Mouse (Mus musculus) NIH3T3 (cell line): Measurements from ENCODE around the gene E130218I03Rik.
"Not testable (repeated sequence)": the region's sequence is repeated elsewhere in the genome, so short reads cannot be mapped to it uniquely, and the experiment has no call there.

ENCODE experiments used
- DNase-seq: peaks from one replicate; pipeline ENCODE4 v3.0.0-alpha.2; 2012; ENCODE audit warnings: low read depth

Gene E130218I03Rik

GRCm38 (mm10) chr4:134252131-134252910 lies 8.9 kb downstream of the E130218I03Rik start:
- no peak for DNase-seq

DNA sequence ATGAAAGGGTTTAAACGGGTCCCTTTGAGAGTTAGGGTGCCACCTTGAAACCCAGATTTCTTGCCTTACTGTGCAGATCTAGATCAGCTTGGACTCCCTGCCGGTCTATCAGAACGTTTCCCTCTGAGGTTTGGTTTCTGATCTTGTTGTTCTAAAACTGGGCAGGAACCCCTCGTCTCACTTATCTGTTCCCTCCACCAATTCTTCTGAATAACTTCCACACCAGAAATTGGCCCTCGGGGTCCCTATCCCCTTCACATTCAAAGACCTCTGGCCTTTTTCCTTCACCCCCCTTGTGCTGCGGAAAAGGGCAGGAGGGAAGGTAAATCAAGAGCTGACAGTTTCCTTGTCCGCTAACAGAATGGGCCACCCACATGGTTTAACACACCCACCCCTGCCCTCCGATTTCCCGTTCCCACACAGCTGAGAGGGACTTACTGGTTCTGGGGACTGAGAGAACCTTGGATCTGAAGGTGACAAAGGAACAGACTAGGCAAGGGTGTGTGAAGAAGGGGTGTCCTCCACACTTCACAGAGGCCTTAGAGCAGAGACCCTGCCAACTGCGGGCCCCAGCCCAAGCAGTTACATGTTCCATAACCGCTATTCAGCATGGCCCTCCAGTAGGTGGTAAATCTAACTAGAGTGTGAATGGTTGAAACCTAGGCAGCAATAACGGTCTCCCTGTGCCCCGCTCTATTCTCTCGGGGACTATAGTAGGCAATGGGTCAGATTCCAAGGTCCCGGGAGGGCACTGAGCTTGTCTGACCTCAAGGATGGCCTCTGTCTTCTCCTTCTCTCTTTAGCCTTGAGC lies 9.7 kb downstream of the E130218I03Rik start:
- DNase-seq = no peak

- DNase-seq = no peak
These were observed 10.4 kb downstream of the E130218I03Rik start, which contains the start of gene Grrp1 for GRCm38 (mm10) chr4:134253722-134254324. TSS of gene Grrp1 (minus strand) at chr4:134254106.

DNA sequence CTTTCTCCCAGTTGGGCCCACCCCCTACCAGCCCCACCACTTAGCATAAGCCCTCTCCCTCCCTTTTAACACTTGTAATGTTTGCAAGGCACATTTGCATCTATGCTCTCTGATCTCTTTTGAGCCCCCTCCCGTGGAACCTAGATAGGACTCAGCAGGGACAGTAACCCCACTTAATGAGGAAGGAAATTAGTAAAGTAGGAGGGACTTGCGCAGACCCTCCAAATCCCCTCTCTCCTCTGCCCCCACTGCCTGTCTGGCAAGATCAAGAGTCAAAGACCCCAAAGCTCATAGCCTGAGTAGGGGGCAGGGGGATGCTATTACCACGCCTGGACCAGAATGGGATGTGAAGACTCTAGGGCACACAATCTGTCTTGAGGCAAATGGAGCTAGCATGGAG lies 11.4 kb downstream of the E130218I03Rik start:
- no peak for DNase-seq

DNA sequence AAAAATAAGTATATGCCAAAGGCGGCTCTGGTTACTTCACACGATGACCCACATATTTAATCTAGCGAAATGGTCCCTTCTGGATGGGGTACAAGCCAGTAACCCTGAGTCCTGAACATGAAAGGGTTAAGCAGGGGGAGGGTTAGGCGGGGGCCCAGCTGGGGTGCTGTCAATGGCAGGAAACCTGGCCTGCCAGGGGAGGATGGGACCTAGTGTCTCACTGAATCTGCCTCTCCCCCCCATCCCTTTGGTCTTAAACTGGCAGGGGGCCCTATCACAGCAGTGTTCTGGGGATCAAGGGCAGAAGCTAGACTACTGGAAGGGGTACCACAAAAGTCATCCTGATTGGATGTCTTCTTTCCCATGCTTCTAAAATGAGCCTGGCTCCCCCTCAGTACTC lies 12.4 kb downstream of the E130218I03Rik start:
- no peak for DNase-seq

DNA sequence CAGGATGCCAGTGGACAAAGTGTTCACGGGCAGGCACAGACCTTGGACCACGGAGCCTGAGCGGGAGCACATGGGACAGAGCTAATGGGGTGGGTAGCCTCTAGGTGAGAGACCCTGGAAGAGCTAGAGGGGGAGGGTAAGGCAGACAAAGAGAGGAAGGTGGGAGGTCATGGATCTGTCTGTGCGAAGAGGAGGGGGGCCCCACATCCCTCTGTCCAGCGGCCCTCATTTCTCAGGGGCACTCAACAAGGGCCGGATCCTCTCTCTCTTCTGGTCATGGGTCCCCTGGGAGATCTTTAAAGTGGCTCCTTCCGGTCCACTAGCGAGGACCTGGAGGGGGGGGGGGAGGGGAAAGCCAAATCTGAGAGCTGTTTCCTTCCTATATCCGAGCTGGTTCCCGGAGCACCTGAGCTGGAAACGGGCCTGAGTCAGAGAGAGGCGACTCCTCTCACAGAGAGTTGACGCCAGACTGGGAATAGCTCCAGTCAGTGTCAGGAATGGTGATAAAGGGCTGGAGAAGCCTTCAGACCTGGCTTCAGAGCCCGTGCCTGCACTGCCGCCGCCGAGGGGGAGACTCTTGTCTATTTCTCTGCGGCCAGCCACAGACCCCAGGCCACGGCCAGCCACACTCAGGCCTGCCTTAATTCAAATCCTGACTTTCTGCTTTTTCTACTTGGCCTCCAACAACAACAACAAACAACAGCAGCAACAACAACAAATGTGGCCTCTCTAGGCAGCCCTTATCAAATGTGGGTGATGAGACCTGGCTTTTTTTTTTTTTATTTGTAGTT lies 13.1 kb downstream of the E130218I03Rik start:
- DNase-seq = no peak

- no peak for DNase-seq
These were observed 13.9 kb downstream of the E130218I03Rik start for GRCm38 (mm10) chr4:134257198-134258009.

- DNase-seq = no peak
These were observed 14.9 kb downstream of the E130218I03Rik start for GRCm38 (mm10) chr4:134258354-134258753.

GRCm38 (mm10) chr4:134263191-134263590 lies 19.7 kb downstream of the E130218I03Rik start:
- DNase-seq = no peak

DNA sequence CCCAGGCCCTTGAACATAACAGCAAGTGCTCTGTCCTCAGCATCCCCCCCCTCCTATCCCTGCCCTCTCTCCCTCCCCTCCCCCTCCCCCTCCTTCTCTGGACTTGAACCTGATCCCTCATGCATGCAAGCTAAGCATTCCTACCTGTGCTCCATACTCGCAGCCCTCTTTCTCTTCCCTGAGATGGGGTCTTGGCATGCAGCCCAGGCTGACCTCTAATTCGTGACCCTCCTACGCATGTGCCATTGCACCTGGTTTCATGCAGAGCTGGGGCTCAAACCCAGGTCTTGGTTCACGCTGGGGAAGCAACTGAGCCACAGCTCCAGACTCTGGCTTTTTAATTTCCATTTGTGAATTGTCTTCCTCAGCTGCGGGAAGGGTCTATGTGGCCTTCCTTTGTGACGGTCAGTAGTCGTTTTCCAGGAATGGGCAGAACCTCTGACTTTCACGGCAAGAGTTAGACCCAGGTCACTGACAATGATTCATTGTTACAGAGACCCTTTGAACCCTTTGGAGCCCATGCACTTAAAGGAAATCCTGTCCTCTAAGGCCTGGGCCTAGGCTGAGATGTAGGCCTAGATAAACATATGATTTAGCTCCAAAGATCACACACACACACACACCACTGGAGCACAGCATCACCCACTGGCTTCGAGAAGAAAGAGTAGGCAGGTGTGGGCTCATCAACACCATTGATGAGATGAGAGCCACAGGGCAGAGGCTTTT lies 22.6 kb downstream of the E130218I03Rik start:
- no peak for DNase-seq

DNA sequence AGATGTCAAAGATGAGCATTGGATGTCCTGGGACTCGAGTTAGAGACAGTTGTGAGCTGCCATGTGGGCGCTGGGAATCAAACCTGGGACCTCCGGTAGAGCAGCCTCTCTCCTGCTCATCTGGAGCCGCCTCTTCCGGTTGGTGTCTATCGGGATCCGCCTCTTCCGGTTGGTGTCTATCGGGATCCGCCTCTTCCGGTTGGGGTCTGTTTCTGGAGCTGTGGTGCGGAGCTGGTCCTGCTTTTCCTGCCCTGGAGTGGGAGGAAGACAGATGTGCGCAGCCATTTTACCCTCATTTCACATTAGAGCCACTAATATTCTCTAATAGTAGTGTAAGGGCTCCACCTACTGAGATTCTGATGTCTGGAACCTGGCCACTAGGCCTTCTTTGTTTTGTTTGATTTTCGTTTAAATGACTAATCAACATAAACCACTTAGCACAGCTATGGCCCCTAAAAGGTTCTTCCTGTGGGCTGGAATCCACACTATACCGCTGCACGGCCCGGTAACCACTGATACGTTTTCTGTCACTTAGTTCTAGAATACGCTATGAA lies 24.7 kb downstream of the E130218I03Rik start:
- no peak for DNase-seq

DNA sequence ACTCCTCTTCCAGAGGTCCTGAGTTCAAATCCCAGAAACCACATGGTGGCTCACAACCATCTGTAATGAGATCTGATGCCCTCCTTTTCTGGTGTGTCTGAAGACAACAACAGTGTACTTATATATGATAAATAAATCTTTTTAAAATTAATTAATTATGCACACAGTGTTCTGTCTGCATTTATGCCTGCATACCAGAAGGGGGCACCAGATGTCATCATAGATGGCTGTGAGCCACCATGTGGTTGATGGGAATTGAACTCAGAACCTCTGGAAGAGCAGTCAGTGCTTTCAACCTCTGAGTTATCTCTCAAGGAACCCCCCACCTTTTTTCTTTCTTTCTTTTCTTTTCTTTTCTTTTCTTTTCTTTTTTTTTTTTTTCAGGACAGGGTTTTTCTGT lies 26.2 kb downstream of the E130218I03Rik start:
- not testable (repeated sequence) for DNase-seq

- DNase-seq = no peak
These were observed 28.5 kb downstream of the E130218I03Rik start for GRCm38 (mm10) chr4:134271979-134272378.

- no peak for DNase-seq
These were observed 29.4 kb downstream of the E130218I03Rik start for GRCm38 (mm10) chr4:134272731-134273416.

GRCm38 (mm10) chr4:134273417-134274345 lies 30.2 kb downstream of the E130218I03Rik start:
- DNase-seq = no peak

DNA sequence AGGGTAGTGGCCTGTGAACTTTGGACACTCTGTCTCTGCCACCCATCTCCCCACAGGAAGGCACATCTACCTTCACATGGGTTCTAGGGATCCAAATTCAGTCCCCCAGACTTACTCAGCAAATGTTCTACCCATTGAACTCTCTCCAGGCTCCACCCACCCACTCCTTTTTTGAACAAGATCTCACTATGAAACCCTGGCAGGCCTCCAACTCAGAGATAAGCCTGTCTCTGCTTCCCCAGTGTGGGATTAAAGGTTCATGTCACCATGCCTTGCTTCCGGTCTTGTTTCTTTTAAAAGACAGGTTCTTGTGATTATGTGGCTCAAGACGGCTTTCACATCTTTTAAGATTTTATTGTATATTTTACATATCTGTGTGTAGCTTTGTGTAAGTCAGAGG lies 41.5 kb downstream of the E130218I03Rik start:
- DNase-seq = no peak

- DNase-seq = no peak
These were observed 43.0 kb downstream of the E130218I03Rik start for GRCm38 (mm10) chr4:134286226-134287167.
